Mouse (Mus musculus) limb, embryonic 11.5 days (tissue): ENCODE results near the gene Dgkd. TPM values are rescaled to one million over a fixed set of nuclear protein-coding genes. Genes with fewer than 3 reads are reported as not detected.

ENCODE experiments used
- ATAC-seq: fragments of 200-750 bp; cut with Nextera tagmentation; 2 replicates; pipeline ENCODE4 v1.8.0; 2017; ENCODE audit warnings: low read depth; ENCODE audit not compliant: insufficient number of reproducible peaks, low FRiP score, low TSS enrichment
- DNase-seq: peaks from one replicate; pipeline ENCODE4 v3.0.0-alpha.2; 2015; ENCODE audit warnings: low spot score
- H3K27ac ChIP-seq: fragments of 300-500 bp; sonication (generic); replicated peaks from 2 replicates; pipeline ENCODE4 v1.5.1; 2014; ENCODE audit warnings: low read depth, mild to moderate bottlenecking, low read length
- H3K27me3 ChIP-seq: fragments of 300-500 bp; sonication (generic); 2 replicates; pipeline ENCODE4 v1.6.1; 2014; ENCODE audit warnings: mild to moderate bottlenecking, low read length, mixed read lengths; ENCODE audit not compliant: control insufficient read depth, insufficient read depth
- H3K36me3 ChIP-seq: fragments of 300-500 bp; sonication (generic); 2 replicates; pipeline ENCODE4 v1.6.1; 2014; ENCODE audit warnings: mild to moderate bottlenecking, low read length, moderate library complexity, mixed read lengths; ENCODE audit not compliant: control insufficient read depth, insufficient read depth
- H3K4me1 ChIP-seq: fragments of 300-500 bp; sonication (generic); 2 replicates; pipeline ENCODE4 v1.6.1; 2014; ENCODE audit warnings: low read length, mixed read lengths; ENCODE audit not compliant: control insufficient read depth, insufficient read depth
- H3K4me2 ChIP-seq: fragments of 300-500 bp; sonication (generic); 2 replicates; pipeline ENCODE4 v1.6.1; 2014; ENCODE audit warnings: low read depth, mild to moderate bottlenecking, moderate library complexity; ENCODE audit not compliant: severe bottlenecking
- H3K4me3 ChIP-seq: fragments of 300-500 bp; sonication (generic); 2 replicates; pipeline ENCODE4 v1.5.1; 2014; ENCODE audit warnings: low read depth, low read length
- H3K9ac ChIP-seq: fragments of 300-500 bp; sonication (generic); 2 replicates; pipeline ENCODE4 v1.6.1; 2014; ENCODE audit warnings: mild to moderate bottlenecking, low read length
- H3K9me3 ChIP-seq: fragments of 300-500 bp; sonication (generic); 2 replicates; pipeline ENCODE4 v1.6.1; 2016; ENCODE audit warnings: low read length; ENCODE audit not compliant: control insufficient read depth
- WGBS: fragments of 180-500 bp; shearing (Covaris S2); extraction: QIAGEN DNeasy Blood & Tissue Kit; methylation state at CpG from one replicate; pipeline ENCODE4 v1.1.7; 2014; 5-methylcytosine and 5-hydroxymethylcytosine counted together
- polyA plus RNA-seq: library from polyadenylated mRNA; unstranded; fragments of >200 nt; fragmentation: Nextera tagmentation; extraction: Ambion mirVana; gene quantifications from 2 replicates; pipeline ENCODE4 v1.2.1, GENCODE M21; 2014

The Dgkd gene
- polyA plus RNA-seq, 1 experiment from 2014 or later, result 39.1 TPM

- Histone ChIP-seq H3K27ac (no peak overlapping the region), H3K9me3 (no peaks in the 10 kb centered on the region), H3K4me3 (no peak overlapping the region), H3K4me2 (no peak overlapping the region), H3K4me1 (no peaks in the 10 kb centered on the region), H3K9ac (no peak overlapping the region), H3K36me3 (no peaks in the 10 kb centered on the region), H3K27me3 (no peaks in the 10 kb centered on the region)
- 67% methylated on average over 11 of the region's 11 CpGs for WGBS
- no peak for DNase-seq
- no peak for ATAC-seq
Observed at GRCm38 (mm10) chr1:87840411-87841208, 12.5 kb upstream of the Dgkd start.

GRCm38 (mm10) chr1:87846801-87847474, 6.1 kb upstream of the Dgkd start:
- no peaks in the 10 kb centered on the region for H3K9me3 ChIP-seq
- H3K27ac ChIP-seq, result peak overlapping the region; percentile 88
- WGBS, result 12% methylated on average over 2 of the region's 2 CpGs

GRCm38 (mm10) chr1:87847475-87848168, 5.5 kb upstream of the Dgkd start:
- 36% methylated on average over 4 of the region's 4 CpGs for WGBS
- DNase-seq (no peak), ATAC-seq (no peak)
- no peaks in the 10 kb centered on the region for H3K36me3 ChIP-seq
- no peak overlapping the region for H3K4me2 ChIP-seq
- H3K27ac ChIP-seq, result peak overlapping the region; percentile 33; the same call in 1 of the 2 replicates
- H3K4me1 ChIP-seq, result peaks cover 11% of the 10 kb centered on the region
- H3K9ac ChIP-seq, result no peak overlapping the region
- no peak overlapping the region for H3K4me3 ChIP-seq
- H3K9me3 ChIP-seq, result no peaks in the 10 kb centered on the region
- no peaks in the 10 kb centered on the region for H3K27me3 ChIP-seq

More at GRCm38 (mm10) chr1:87846801-87847474, 6.1 kb upstream of the Dgkd start:
- ATAC-seq (peak; percentile 85), DNase-seq (peak; percentile 64)
- Histone ChIP-seq H3K27me3 (no peaks in the 10 kb centered on the region), H3K4me2 (no peak overlapping the region), H3K9ac (no peak overlapping the region), H3K36me3 (no peaks in the 10 kb centered on the region), H3K4me3 (no peak overlapping the region), H3K4me1 (peaks cover 11% of the 10 kb centered on the region)

- 48% methylated on average over 11 of the region's 11 CpGs for WGBS
- H3K4me1 ChIP-seq, result peaks cover 11% of the 10 kb centered on the region
- H3K27ac ChIP-seq, result no peak overlapping the region
- H3K36me3 ChIP-seq, result no peaks in the 10 kb centered on the region
- no peaks in the 10 kb centered on the region for H3K9me3 ChIP-seq
- no peak overlapping the region for H3K4me3 ChIP-seq
- DNase-seq, result no peak
- H3K9ac ChIP-seq, result no peak overlapping the region
- H3K4me2 ChIP-seq, result no peak overlapping the region
- ATAC-seq, result no peak
- no peaks in the 10 kb centered on the region for H3K27me3 ChIP-seq
Observed at GRCm38 (mm10) chr1:87848237-87848996, 4.7 kb upstream of the Dgkd start.

- ATAC-seq (no peak), DNase-seq (no peak)
- Histone ChIP-seq H3K4me2 (no peak overlapping the region), H3K36me3 (no peaks in the 10 kb centered on the region), H3K27me3 (no peaks in the 10 kb centered on the region), H3K9ac (no peak overlapping the region), H3K4me1 (peaks cover 15% of the 10 kb centered on the region), H3K9me3 (no peaks in the 10 kb centered on the region), H3K27ac (no peak overlapping the region), H3K4me3 (no peak overlapping the region)
- 74% methylated on average over 5 of the region's 5 CpGs for WGBS
Observed at GRCm38 (mm10) chr1:87849278-87849677, 3.8 kb upstream of the Dgkd start.

GRCm38 (mm10) chr1:87851344-87851743, 1.7 kb upstream of the Dgkd start:
- Histone ChIP-seq H3K27ac (no peak overlapping the region), H3K9ac (no peak overlapping the region), H3K36me3 (no peaks in the 10 kb centered on the region), H3K4me2 (no peak overlapping the region), H3K9me3 (no peaks in the 10 kb centered on the region), H3K27me3 (no peaks in the 10 kb centered on the region), H3K4me3 (no peak overlapping the region), H3K4me1 (peaks cover 24% of the 10 kb centered on the region)
- 80% methylated on average over 3 of the region's 3 CpGs for WGBS
- ATAC-seq (no peak), DNase-seq (no peak)

- Histone ChIP-seq H3K4me1 (peaks cover 21% of the 10 kb centered on the region), H3K27me3 (no peaks in the 10 kb centered on the region), H3K9ac (peak overlapping the region; percentile 30; the same call in 1 of the 2 replicates), H3K36me3 (no peaks in the 10 kb centered on the region), H3K27ac (no peak overlapping the region), H3K4me2 (peak overlapping the region; percentile 89), H3K4me3 (peak overlapping the region; percentile 92; the same call in 1 of the 2 replicates), H3K9me3 (no peaks in the 10 kb centered on the region)
- ATAC-seq (no peak), DNase-seq (no peak)
- WGBS, result 58% methylated on average over 5 of the region's 5 CpGs
Observed at GRCm38 (mm10) chr1:87852081-87852790, 851 bp upstream of the Dgkd start.
